ENCODE assay signal across 19 mouse cellular contexts in the genomic region with DNA sequence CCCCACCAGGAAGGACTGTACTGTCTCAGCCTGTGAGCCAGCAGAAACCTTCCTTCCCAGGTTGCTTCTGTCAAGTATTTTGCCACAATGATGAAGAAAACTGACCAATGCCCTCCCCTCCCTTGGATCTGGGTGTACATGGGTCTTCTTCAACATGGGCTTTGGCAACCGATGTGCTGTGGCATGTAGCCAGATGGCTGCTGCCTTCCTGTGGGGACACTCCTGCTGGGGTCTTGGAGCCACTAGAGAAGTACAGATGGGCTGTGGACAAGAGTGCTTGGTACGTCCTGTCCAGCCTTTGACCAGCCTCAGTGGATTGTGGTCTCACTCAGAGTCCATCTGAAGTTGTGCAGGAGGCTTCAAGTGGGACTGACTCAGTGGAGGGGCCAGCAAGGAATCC. TPM values are rescaled to one million over a fixed set of nuclear protein-coding genes. Genes with fewer than 3 reads are reported as not detected.
DNase-seq lines count a peak whose midpoint lies in the region; TF ChIP-seq lines count a peak whose summit lies in the region.
"Had no signal": no experiment of that assay in that cellular context is flagged by ENCODE, and none has a peak within 500 bp of the region (broad histone marks: within the 10 kb centered on the region; RNA-seq: fewer than 3 reads in every experiment).

No protein-coding gene starts in this region.

- no peak for TF ChIP-seq CTCF in CH12.LX (conservative IDR thresholded peaks at IDR 0.05 in 1 of 2, IDR thresholded peaks at IDR 0.05 in 1 of 2; ENCODE audit: low read depth in 2 of 2, low read length in 2 of 2)

- no peak for TF ChIP-seq POLR2A in CH12.LX (IDR thresholded peaks at IDR 0.05; ENCODE audit: low read depth, low read length)

- in situ Hi-C loops in CH12.LX (cut with MboI; ENCODE audit: low pct_ligation_motif_present, low pct_unique_long_range_greater_than_20kb, low sequenced_read_pairs), result no loop called here

- DNase-seq in cerebellum, postnatal 10 days, result peak; percentile 53 to 60
- no peak for DNase-seq in cerebellum, adult 18-20 months
- peak; percentile 71 for DNase-seq in heart, adult 11 months
- no peak for DNase-seq in heart, postnatal 25 days (ENCODE audit: low spot score)
- DNase-seq in CH12.LX (ENCODE audit: extremely low read depth), result no peak
- DNase-seq: adrenal gland, adult 2 months; adrenal gland, postnatal 10 days; adrenal gland, postnatal 25 days; B cell, adult 2 months; cerebellum, adult 11 months; cerebellum, adult 2 months; cerebellum, adult 9-10 months; embryo, embryonic 11 days had no signal

- peak overlapping the region in 1 of 3 experiments; percentile 28 for H3K4me3 ChIP-seq in CH12.LX (replicated peaks in 1 of 3; ENCODE audit: low read depth in 2 of 3, low read length in 2 of 3, poor library complexity in 1 of 3)
- H3K4me3 ChIP-seq: embryonic facial prominence, embryonic 13.5 days; embryonic facial prominence, embryonic 15.5 days; erythroblast, embryonic 14.5 days; forebrain, embryonic 10.5 days; forebrain, embryonic 13.5 days; forebrain, embryonic 15.5 days had no signal

- TF ChIP-seq RAD21 in CH12.LX (IDR thresholded peaks at IDR 0.05; ENCODE audit: low read depth, low read length), result no peak

- H3K27me3 ChIP-seq in CH12.LX (replicated peaks), result no peaks in the 10 kb centered on the region
- H3K27me3 ChIP-seq: embryonic facial prominence, embryonic 13.5 days; embryonic facial prominence, embryonic 15.5 days; forebrain, embryonic 15.5 days had no signal

- no peak for TF ChIP-seq EP300 in CH12.LX (IDR thresholded peaks at IDR 0.05; ENCODE audit: low read length)

- intact Hi-C loops in heart, postnatal 25 days (cut with DNase I), result no loop called here

- peaks cover 3% of the 10 kb centered on the region for H3K9me3 ChIP-seq in CH12.LX (replicated peaks; ENCODE audit: low read length)
- H3K9me3 ChIP-seq: embryonic facial prominence, embryonic 13.5 days; embryonic facial prominence, embryonic 15.5 days; forebrain, embryonic 10.5 days; forebrain, embryonic 13.5 days; forebrain, embryonic 15.5 days had no signal

- no peaks in the 10 kb centered on the region for H3K36me3 ChIP-seq in CH12.LX (replicated peaks in 1 of 2; ENCODE audit: control insufficient read depth in 1 of 2, insufficient read depth in 1 of 2, low read length in 1 of 2)
- H3K36me3 ChIP-seq: embryonic facial prominence, embryonic 13.5 days; embryonic facial prominence, embryonic 15.5 days; forebrain, embryonic 10.5 days; forebrain, embryonic 15.5 days had no signal

- no peak overlapping the region for H3K9ac ChIP-seq in CH12.LX (ENCODE audit: insufficient read depth, low read depth)
- H3K9ac ChIP-seq: embryonic facial prominence, embryonic 13.5 days; embryonic facial prominence, embryonic 15.5 days; forebrain, embryonic 13.5 days; forebrain, embryonic 15.5 days had no signal

- H3K4me1 ChIP-seq in CH12.LX (ENCODE audit: control insufficient read depth in 1 of 2, insufficient read depth in 2 of 2), result peaks cover 53 to 84% of the 10 kb centered on the region in 2 experiments

- H3K27ac ChIP-seq in CH12.LX (ENCODE audit: insufficient read depth, low read depth), result peak overlapping the region; percentile 92
- H3K27ac ChIP-seq: embryonic facial prominence, embryonic 13.5 days; embryonic facial prominence, embryonic 15.5 days; forebrain, embryonic 10.5 days; forebrain, embryonic 13.5 days; forebrain, embryonic 15.5 days had no signal

- no peaks in the 10 kb centered on the region for H3K79me2 ChIP-seq in CH12.LX (replicated peaks; ENCODE audit: control insufficient read depth, extremely low read depth, insufficient read depth, poor library complexity, severe bottlenecking)

- no peak overlapping the region for H3K4me2 ChIP-seq in CH12.LX (ENCODE audit: insufficient read depth, low read depth, poor library complexity, severe bottlenecking)
- H3K4me2 ChIP-seq: embryonic facial prominence, embryonic 13.5 days; embryonic facial prominence, embryonic 15.5 days; forebrain, embryonic 13.5 days; forebrain, embryonic 15.5 days had no signal

- dilution Hi-C loops in CH12.LX (cut with MboI; ENCODE audit: extremely low pct_ligation_motif_present, extremely low pct_unique_long_range_greater_than_20kb, low sequenced_read_pairs), result no loop called here

TF ChIP-seq in CH12.LX, 34 proteins besides CTCF, POLR2A, EP300 and RAD21:
- no peak for TF ChIP-seq GABPA (IDR thresholded peaks at IDR 0.05; ENCODE audit: insufficient replicate concordance, low read depth, low read length)
- no peak for TF ChIP-seq IRF4 (IDR thresholded peaks at IDR 0.05; ENCODE audit: low read depth, low read length)
- no peak for TF ChIP-seq CHD2 (IDR thresholded peaks at IDR 0.05; ENCODE audit: low read length)
- no peak for TF ChIP-seq CHD1 (IDR thresholded peaks at IDR 0.05; ENCODE audit: low read depth, low read length)
- TF ChIP-seq POLR2AphosphoS2 (IDR thresholded peaks at IDR 0.05; ENCODE audit: low read depth, low read length), result no peak
- TF ChIP-seq E2F4 (IDR thresholded peaks at IDR 0.05; ENCODE audit: insufficient replicate concordance, low read depth, low read length), result no peak
- TF ChIP-seq MAX (IDR thresholded peaks at IDR 0.05; ENCODE audit: low read length), result no peak
- no peak for TF ChIP-seq ELF1 (IDR thresholded peaks at IDR 0.05; ENCODE audit: low read depth, low read length)
- no peak for TF ChIP-seq MEF2A (IDR thresholded peaks at IDR 0.05; ENCODE audit: borderline replicate concordance, low read depth, low read length)

RNA-seq across cellular contexts. Expression of gene Tpra1, which starts 56.3 kb away (rescaled TPM):
- total RNA-seq in heart, postnatal 25 days (2021), result 10 to 100 TPM; 36.4 to 37.2 TPM
- 13.3 and 16.0 TPM in 2 replicates for total RNA-seq in CH12.LX (2012; rRNA removed)
- 9.3 and 12.2 TPM in 2 replicates for total RNA-seq in CH12.LX (2014; rRNA removed)
- polyA plus RNA-seq in CH12.LX (2012; ENCODE audit: insufficient read length, low read depth), result 13.5 and 15.6 TPM in 2 replicates

RNA-seq across cellular contexts. Expression of gene Mcm2, which starts 59.7 kb away (rescaled TPM):
- 1 to 10 TPM; 6.1 to 7.4 TPM for total RNA-seq in heart, postnatal 25 days (2021)
- 130 and 153 TPM in 2 replicates for total RNA-seq in CH12.LX (2012; rRNA removed)
- total RNA-seq in CH12.LX (2014; rRNA removed), result 146 and 148 TPM in 2 replicates
- polyA plus RNA-seq in CH12.LX (2012; ENCODE audit: insufficient read length, low read depth), result 148 and 207 TPM in 2 replicates

Comparison
In these comparisons a context has a peak if more than half of its experiments do, and no peak if none do; other contexts are left out.
1. DNase-seq: peak in cerebellum, postnatal 10 days (2 of 2) and heart, adult 11 months (single experiment); none in cerebellum, adult 18-20 months (0 of 2), heart, postnatal 25 days (single experiment) and CH12.LX (single experiment).
2. RNA of gene Mcm2, which starts 59.7 kb away (total RNA-seq): 130 to 153 TPM in CH12.LX; 6.1 to 7.4 TPM in heart, postnatal 25 days; every median in the first group is over 10 times any median in the second.